Mouse (Mus musculus) lung, postnatal 0 days (tissue): ENCODE data around the gene Rad1. TPM values are rescaled to one million over a fixed set of nuclear protein-coding genes. Genes with fewer than 3 reads are reported as not detected.
"Not testable (repeated sequence)": the region's sequence is repeated elsewhere in the genome, so short reads cannot be mapped to it uniquely, and the experiment has no call there.

Source experiments
- ATAC-seq: fragments of 200-750 bp; cut with Nextera tagmentation; 2 replicates; pipeline ENCODE4 v1.8.0; 2017; ENCODE audit warnings: moderate library complexity
- DNase-seq: peaks from one replicate; pipeline ENCODE4 v3.0.0-alpha.2; 2016; ENCODE audit warnings: low spot score
- H3K27ac ChIP-seq: fragments of 300-500 bp; sonication (generic); 2 replicates; pipeline ENCODE4 v1.5.1; 2014; ENCODE audit warnings: antibody characterized with exemption, mild to moderate bottlenecking, low read length, mixed read lengths
- H3K27me3 ChIP-seq: fragments of 300-500 bp; sonication (generic); replicated peaks from 2 replicates; pipeline ENCODE4 v1.6.1; 2014; ENCODE audit warnings: low read length, mixed read lengths; ENCODE audit not compliant: insufficient read depth
- H3K36me3 ChIP-seq: fragments of 300-500 bp; sonication (generic); 2 replicates; pipeline ENCODE4 v1.6.1; 2014; ENCODE audit warnings: low read length, mixed read lengths; ENCODE audit not compliant: insufficient read depth
- H3K4me1 ChIP-seq: fragments of 300-500 bp; sonication (generic); 2 replicates; pipeline ENCODE4 v1.6.1; 2014; ENCODE audit warnings: antibody characterized with exemption, low read depth, low read length, mixed read lengths; ENCODE audit not compliant: insufficient read depth
- H3K4me2 ChIP-seq: fragments of 300-500 bp; sonication (generic); replicated peaks from 2 replicates; pipeline ENCODE4 v1.6.1; 2014; ENCODE audit warnings: low read depth, mild to moderate bottlenecking, low read length, moderate library complexity, mixed read lengths
- H3K4me3 ChIP-seq: fragments of 300-500 bp; sonication (generic); 2 replicates; pipeline ENCODE4 v1.5.1; 2014; ENCODE audit warnings: low read depth, low read length
- H3K9ac ChIP-seq: fragments of 300-500 bp; sonication (generic); replicated peaks from 2 replicates; pipeline ENCODE4 v1.6.1; 2014; ENCODE audit warnings: low read depth, mild to moderate bottlenecking
- H3K9me3 ChIP-seq: fragments of 300-500 bp; sonication (generic); 2 replicates; pipeline ENCODE4 v1.6.1; 2016; ENCODE audit warnings: low read length, mixed read lengths
- CTCF ChIP-seq: IDR thresholded peaks from 2 replicates; pipeline ENCODE4 v1.5.1; 2016; ENCODE audit warnings: antibody characterized with exemption, mild to moderate bottlenecking
- EP300 ChIP-seq: IDR thresholded peaks from 2 replicates; pipeline ENCODE4 v1.6.1; 2016; ENCODE audit warnings: antibody characterized with exemption, mild to moderate bottlenecking, control low read depth
- WGBS: fragments of 180-500 bp; shearing (Covaris S2); extraction: QIAGEN DNeasy Blood & Tissue Kit; methylation state at CpG from one replicate; pipeline ENCODE4 v1.1.7; 2014; 5-methylcytosine and 5-hydroxymethylcytosine counted together
- polyA plus RNA-seq: library from polyadenylated mRNA; unstranded; fragments of >200 nt; fragmentation: Nextera tagmentation; extraction: Ambion mirVana; gene quantifications from 2 replicates; pipeline ENCODE4 v1.2.1, GENCODE M21; 2015

The Rad1 gene
- polyA plus RNA-seq, 1 experiment from 2014 or later, result 16.1 TPM

DNA sequence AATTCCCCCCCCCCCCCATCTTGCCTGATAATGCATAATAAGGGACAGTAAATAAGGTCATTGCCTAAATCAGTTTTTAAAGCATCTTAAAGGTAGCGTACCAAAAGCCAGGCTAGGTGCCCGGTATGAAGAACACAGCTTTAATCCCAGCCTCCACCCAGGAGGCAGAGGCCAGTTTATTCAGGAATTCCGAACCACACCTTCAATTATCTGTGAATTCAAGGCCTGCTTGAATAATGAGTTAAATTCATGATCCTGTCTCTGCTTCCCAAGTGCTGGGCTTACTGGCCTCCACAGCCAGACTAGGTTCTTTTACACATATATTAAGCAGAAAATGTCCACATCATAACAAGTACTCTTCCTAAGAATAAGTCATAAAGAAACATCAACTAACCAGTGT lies 14.9 kb upstream of the Rad1 start:
- WGBS, result 13% methylated on average over 3 of the region's 3 CpGs
- H3K27ac ChIP-seq, result peak overlapping the region; percentile 84; the same call in 1 of the 2 replicates
- H3K4me3 ChIP-seq, result peak overlapping the region; percentile 70
- H3K4me1 ChIP-seq, result peaks cover 3% of the 10 kb centered on the region; the same call in 1 of the 2 replicates
- no peaks in the 10 kb centered on the region for H3K9me3 ChIP-seq
- ATAC-seq, result no peak
- no peak for DNase-seq
- no peaks in the 10 kb centered on the region for H3K27me3 ChIP-seq
- no peak for TF ChIP-seq CTCF
- no peak for TF ChIP-seq EP300
- H3K36me3 ChIP-seq, result peaks cover 6% of the 10 kb centered on the region; the same call in 1 of the 2 replicates
- peak overlapping the region; percentile 84 for H3K4me2 ChIP-seq
- no peak overlapping the region for H3K9ac ChIP-seq

DNA sequence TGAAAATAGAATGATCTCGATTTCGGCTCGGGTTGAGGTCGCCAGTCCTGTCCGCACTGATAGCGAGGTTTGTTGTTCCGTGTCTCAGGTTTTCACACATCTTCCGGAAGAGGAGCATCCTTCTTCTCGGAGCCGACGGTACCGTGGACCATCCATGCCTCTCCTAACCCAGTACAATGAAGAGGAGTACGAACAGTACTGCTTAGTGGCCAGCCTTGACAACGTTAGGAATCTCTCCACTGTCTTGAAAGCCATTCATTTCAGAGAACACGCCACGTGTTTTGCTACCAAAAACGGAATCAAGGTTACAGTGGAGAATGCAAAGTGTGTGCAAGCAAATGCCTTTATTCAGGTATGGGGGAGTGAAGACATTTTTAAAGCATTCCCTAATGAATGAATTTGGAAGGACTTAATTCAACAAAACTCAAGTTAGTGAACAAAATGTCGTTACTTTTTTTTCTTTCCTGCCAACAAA lies 584 bp downstream of the Rad1 start:
- WGBS, result 1% methylated on average over 18 of the region's 18 CpGs
- 0 out of 2 replicates have a peak overlapping the region, but pooled peaks have one; percentile 2 for H3K27ac ChIP-seq
- peak overlapping the region; percentile 74 for H3K4me2 ChIP-seq
- H3K4me3 ChIP-seq, result peak overlapping the region; percentile 88
- no peaks in the 10 kb centered on the region for H3K27me3 ChIP-seq
- H3K9me3 ChIP-seq, result no peaks in the 10 kb centered on the region
- H3K4me1 ChIP-seq, result peaks cover 5% of the 10 kb centered on the region; the same call in 1 of the 2 replicates
- H3K36me3 ChIP-seq, result no peaks in the 10 kb centered on the region
- TF ChIP-seq EP300 (no peak), CTCF (no peak; the same call in 1 of the 2 replicates)
- no peak for DNase-seq
- ATAC-seq, result no peak; the same call in 1 of the 2 replicates
- peak overlapping the region; percentile 86 for H3K9ac ChIP-seq

DNA sequence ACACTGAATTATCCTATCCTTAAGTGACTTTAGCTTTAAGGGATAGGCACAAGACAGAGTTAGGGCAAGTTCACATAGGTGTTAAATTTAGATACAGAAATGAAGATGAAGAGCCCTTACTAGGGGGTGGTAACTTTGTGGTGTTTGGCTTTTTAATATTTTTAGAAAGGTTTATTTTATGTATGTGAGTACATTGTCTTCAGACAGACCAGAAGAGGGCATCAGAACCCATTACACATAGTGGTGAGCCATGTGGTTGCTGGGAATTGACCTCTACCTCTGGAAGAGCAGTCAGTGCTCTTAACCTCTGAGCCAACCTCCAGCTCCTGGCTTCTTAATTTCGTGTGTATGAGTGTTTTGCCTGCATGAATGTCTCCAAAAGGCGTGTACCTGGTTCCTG lies 1.4 kb downstream of the Rad1 start:
- Histone ChIP-seq H3K9me3 (no peaks in the 10 kb centered on the region), H3K4me2 (no peak overlapping the region), H3K36me3 (no peaks in the 10 kb centered on the region; the same call in 1 of the 2 replicates), H3K4me3 (no peak overlapping the region), H3K4me1 (peaks cover 5% of the 10 kb centered on the region; the same call in 1 of the 2 replicates), H3K27ac (no peak overlapping the region), H3K27me3 (no peaks in the 10 kb centered on the region), H3K9ac (no peak overlapping the region)
- TF ChIP-seq CTCF (peak; percentile 18), EP300 (no peak)
- WGBS, result 43% methylated on average over 2 of the region's 2 CpGs
- DNase-seq (no peak), ATAC-seq (no peak)

DNA sequence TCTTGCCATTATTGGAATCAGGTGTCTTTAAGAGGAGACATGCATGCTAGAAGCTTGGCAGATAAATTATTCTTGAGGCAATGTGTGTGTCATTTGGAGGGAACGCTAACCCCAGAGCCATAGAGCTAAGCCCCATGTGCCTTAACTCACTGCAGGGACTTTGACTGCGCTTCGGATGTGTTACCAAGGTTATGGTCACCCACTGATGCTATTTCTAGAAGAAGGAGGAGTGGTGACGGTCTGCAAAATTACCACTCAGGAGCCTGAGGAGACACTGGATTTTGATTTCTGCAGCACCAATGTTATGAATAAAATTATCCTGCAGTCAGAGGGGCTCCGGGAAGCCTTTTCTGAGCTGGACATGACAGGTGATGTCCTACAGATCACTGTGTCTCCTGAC lies 4.3 kb downstream of the Rad1 start:
- Histone ChIP-seq H3K9ac (no peak overlapping the region), H3K36me3 (no peaks in the 10 kb centered on the region; the same call in 1 of the 2 replicates), H3K9me3 (no peaks in the 10 kb centered on the region), H3K4me3 (no peak overlapping the region), H3K27me3 (no peaks in the 10 kb centered on the region), H3K4me2 (no peak overlapping the region), H3K27ac (no peak overlapping the region), H3K4me1 (peaks cover under 1% of the 10 kb centered on the region; the same call in 1 of the 2 replicates)
- no peak for TF ChIP-seq CTCF
- TF ChIP-seq EP300, result no peak
- ATAC-seq (no peak), DNase-seq (no peak)
- WGBS, result 98% methylated on average over 5 of the region's 5 CpGs

DNA sequence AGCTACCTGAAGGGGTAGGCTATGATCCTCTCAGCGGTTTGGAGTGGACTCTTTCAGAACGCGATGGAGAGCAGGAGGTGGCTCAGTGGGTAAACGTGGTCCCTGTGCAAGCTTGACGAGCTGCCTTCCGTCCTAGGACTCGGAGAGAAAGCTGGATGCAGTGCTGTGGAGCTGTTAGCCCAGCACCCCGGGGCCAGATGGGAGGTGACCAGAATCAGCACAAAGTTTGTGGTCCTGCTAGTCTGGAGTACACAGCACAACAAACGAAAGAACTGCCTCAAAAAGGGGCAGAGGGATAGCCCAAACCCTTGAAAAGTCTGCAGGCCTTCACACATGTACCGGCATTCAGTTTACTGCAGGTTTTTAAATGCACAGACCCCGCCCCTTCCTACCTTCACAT lies 10.1 kb downstream of the Rad1 start:
- Histone ChIP-seq H3K27ac (no peak overlapping the region), H3K36me3 (no peaks in the 10 kb centered on the region; the same call in 1 of the 2 replicates), H3K9ac (no peak overlapping the region), H3K9me3 (no peaks in the 10 kb centered on the region), H3K4me2 (no peak overlapping the region), H3K4me3 (no peak overlapping the region), H3K4me1 (no peaks in the 10 kb centered on the region), H3K27me3 (no peaks in the 10 kb centered on the region)
- 81% methylated on average over 11 of the region's 11 CpGs for WGBS
- ATAC-seq (no peak), DNase-seq (no peak)
- TF ChIP-seq CTCF (no peak), EP300 (no peak)

DNA sequence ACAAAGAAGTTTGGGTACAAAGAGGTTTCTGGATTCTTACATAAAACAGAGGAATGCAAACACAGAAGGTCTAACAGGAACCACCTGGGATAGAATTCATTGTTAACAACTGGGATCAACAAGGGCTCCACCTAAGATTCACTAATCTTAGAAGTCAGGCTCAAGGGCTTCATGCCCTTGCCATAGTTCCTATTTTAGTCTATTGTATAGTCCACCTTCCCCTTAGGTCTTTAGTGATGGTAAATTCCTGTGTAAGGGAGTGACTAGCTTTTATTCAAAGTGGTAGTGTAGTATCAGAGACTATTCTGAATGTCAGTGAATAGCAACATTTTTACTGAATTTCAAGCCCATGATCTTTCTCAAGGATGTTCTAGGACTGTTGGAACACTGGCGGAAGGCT lies 10.9 kb downstream of the Rad1 start:
- not testable (repeated sequence) for H3K9ac ChIP-seq, H3K9me3 ChIP-seq, H3K27me3 ChIP-seq, ATAC-seq, H3K27ac ChIP-seq, H3K4me1 ChIP-seq, H3K36me3 ChIP-seq, H3K4me2 ChIP-seq, DNase-seq, H3K4me3 ChIP-seq
- 89% methylated on average over 1 of the region's 1 CpGs for WGBS

DNA sequence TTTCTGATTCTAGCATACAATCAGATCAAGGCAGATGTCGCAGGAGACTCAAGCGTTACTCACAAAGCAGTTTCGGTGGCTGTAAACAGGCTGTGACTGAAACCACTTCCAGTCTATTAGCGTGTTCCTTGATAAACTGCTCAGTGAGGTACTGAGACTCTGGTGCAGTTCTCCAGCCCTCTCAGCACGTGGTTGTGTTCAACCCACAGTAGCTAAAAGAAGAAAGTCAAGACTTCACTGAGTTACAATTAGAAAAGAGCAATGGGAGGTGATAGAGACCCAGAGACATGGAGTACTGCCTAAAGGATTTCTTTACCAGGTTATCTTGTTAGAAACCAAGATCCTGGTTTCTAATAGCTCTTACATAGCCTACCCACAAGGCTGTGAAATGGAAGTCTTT lies 13.8 kb downstream of the Rad1 start:
- Histone ChIP-seq H3K36me3 (no peaks in the 10 kb centered on the region), H3K4me3 (no peak overlapping the region), H3K27ac (no peak overlapping the region), H3K9ac (no peak overlapping the region), H3K9me3 (no peaks in the 10 kb centered on the region), H3K4me1 (no peaks in the 10 kb centered on the region), H3K27me3 (no peaks in the 10 kb centered on the region), H3K4me2 (no peak overlapping the region)
- WGBS, result 68% methylated on average over 5 of the region's 5 CpGs
- TF ChIP-seq CTCF, result no peak
- no peak for TF ChIP-seq EP300
- ATAC-seq (no peak), DNase-seq (no peak)
